Mouse (Mus musculus) spleen, postnatal 10 days (tissue): ENCODE results near the gene Zic1.

Experiments
- DNase-seq, 2 experiments: peaks; one replicate each; pipeline ENCODE4 v3.0.0; 2021 to 2022; ENCODE audit warnings: low spot score in 2 of 2

Zic1 gene

DNA sequence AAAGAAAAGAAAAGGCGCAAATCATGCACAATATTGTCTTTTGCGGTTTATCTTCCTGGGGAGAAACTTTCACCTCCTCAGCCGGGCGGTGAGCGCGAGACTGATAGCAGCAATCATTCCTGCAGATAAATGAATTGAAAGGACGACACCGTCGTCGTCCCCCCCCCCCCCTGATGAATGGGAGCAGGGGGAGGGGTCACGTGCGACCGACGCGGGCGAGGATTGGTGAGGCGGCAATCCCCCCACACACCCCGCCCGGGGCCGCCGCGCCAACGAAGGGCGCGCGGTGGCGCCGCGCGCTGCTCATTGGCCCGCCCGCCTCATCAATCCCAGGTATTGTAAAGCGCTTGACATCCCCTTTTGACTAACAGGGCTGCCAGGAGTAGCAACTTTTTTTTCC lies at the start of gene Zic1:
Zic1 (minus strand) TSS at position 147 of the 400 bp plus-strand sequence.
- no peak for DNase-seq

DNA sequence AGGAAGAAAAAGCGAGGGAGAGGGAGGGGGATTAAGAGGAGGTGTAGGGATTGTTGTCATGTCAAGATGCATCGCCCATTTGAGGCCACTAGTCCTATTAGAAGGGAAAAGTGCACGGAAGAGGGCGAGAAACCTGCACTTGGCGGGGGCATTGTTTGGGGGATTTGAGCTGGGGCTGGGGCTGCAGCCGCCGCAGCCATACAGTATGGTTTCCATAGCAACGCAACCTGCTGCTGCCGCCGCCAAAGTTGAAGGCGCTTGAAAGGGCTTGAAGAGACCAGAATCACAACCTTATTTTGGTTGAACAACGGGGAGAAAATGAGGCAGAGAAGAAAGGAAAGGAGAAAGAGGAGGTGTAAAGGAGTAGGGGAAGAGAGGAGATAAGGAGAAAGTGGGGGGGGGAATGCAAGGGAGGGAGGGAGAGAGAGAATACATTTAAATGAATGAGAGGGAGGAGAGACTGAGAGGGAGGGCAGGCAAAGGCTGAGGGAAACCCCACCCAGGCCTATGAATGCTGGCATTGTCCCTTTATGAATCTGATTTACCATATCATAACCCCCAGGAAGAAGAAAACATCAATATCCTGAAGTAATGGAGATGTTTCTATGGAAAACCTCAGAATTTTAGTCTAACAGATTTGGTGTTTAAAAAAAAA lies 48.5 kb upstream of the Zic1 start:
- no peak for DNase-seq

DNA sequence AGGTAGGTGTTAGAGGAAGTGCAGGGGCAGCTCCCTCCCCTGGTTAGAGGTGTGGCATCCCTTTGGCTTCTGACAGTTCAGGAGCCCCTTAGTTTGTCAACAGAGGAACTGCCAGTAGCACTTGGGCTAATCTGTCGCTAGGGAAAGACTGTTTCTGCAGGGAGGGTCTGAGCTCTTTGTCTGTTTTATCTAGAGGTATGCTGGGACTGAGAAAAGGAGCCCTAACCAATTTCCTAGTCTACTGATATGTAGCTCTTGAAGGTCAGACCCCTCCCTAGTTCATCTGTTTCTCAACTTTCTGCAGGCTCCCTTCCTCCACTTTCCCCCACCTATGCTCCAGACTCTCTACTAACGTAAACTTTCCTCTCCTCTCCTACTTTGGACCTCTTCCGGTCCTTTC lies 44.2 kb upstream of the Zic1 start:
- no peak for DNase-seq

DNA sequence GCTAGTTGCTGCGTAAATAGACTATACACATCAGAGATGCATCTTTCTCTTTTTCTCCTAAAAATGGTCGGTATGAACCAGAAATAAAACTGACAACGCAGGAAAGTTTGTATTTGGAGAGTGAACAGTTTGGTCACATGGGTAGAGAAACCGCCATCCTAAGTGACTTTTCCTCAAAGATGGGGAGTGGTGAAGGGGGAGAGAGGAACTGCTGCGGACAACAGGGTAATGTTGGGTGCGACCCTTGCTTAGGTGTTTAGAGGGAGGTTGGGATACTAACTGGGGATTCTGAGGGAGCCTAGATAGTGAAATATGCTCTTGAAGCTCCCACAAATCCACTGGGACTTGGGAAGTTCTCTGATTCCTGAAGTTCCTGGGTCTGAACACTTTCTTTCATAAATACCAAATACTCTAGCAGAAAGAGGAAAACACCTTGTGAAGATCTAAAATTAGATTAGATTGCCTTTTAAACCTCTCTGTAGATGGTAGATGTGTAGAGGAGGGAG lies 40.7 kb upstream of the Zic1 start:
- no peak for DNase-seq

DNA sequence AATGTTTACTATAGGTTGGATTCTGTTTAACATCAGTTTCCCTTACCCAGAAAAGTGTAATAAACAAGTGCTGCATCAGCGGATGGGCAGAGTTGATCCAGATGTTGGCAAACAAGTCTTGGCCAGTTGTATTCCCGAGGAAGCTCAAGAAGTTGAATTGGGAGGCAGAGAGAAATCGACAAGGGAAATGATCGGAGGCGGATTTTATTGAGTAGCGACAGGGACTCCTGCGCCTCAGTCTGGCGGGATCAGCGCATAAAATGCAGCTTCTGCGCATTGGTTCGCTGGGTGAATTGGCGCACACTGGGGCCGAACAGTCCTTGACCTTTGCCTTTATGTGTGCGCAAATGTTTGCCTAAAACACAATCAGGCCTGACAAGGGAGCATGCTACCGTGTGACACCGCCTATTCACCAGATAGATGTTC lies 40.2 kb upstream of the Zic1 start:
- no peak for DNase-seq

DNA sequence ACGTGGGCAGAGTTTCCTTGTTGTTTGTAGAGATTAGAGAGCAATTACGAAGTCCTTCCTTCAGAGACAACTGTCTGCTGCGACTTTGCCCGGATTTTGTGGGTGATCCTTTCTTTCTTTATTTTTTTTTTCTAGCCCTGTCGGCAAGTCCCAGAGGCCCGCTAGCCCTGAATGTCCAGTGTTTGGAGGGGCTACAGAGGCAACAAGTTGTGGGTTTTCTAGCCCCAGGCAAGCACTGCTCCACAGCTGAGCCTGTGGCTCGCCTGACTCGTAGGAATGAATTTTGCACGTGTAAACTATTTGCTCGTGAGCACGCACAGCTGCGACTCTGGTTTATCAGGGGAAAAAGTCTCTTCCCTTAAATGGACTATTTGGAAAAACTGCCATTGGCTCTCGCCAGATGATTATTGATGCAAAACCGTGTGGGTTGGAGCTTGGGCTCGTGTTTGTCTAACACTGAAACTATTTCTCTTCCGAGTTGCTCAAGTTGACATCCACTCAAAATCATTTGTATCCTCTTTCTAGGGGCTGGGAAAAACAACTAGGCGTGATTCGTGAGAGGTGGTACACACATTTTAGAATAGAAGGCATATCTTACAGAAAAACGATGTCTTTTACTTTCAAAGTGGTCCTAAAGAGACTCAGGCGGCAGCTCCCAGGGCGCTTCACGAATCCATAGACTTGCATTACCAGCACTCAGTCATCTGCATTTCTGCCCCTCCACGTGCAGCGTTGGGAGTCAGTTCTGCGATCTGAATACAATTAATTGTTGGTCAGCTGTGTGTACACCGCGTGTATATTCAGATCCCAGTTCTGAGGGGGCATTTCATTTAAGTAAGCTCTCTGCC lies 39.5 kb upstream of the Zic1 start:
- no peak for DNase-seq

DNA sequence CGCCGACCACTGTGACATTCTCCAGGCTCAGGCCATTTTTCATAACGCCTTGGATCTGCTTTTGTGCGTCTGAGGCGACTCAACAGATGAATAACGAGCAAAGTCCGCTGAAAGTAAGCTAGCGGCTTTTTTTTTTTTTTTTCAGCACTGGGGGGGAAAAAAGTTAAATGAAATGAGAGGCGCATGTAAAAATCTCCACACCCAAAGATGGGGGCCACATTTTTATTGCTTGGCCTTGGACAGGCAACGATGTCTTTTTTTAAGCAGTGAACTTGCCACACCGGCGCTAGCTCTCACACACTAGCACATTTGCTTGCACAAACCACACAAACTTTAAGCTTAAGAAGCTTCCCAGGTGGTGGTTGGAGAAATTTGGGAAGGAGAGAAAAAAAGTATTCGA lies 38.6 kb upstream of the Zic1 start:
- no peak for DNase-seq

DNA sequence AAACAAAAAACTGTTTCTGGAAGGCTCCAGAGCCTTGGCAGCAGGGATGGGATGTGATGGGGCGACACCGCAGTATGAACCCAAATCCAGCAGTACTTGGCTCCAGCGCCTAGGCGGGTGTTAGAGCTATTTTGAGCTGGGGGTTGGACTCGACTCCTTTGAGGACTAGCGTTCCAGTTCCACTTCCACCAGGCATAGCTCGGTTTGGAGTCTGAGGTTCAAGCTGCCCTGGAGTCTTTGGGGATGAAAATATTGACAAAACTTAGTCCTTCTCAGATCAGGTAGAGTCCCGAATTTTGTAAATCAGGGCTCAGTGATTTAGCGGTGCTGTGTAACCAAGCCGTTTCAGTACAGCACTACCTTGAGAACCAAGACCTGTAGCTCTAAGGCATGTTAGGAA lies 35.9 kb upstream of the Zic1 start:
- DNase-seq, result no peak

DNA sequence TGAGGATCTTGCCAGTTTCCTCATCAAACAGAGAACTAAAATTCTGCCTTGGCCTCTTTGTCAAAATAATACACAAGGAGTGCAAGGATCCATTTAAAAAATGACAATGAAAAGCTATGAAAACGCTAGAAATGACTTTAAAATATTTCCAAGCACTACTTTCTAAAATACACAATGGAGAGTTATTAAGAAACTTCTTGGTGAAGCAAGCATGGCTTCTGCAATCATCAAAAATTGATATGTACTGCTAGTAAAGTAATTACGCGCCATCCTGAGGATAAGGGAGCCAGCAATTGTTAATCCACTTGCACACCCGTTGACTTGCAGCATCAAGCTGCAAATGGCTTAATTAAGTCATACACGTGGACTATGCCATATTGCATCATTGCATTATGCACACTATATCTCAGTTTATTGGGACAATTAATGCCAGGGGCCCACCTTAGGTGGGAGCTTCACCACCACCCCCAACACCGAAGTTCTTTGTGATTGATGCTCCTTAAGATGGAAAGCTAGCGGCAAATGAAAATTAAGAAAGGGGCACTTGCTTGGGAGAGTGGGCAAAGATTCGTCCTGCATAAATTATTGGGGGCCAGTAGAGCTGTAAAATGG lies 35.0 kb upstream of the Zic1 start:
- DNase-seq, result no peak

DNA sequence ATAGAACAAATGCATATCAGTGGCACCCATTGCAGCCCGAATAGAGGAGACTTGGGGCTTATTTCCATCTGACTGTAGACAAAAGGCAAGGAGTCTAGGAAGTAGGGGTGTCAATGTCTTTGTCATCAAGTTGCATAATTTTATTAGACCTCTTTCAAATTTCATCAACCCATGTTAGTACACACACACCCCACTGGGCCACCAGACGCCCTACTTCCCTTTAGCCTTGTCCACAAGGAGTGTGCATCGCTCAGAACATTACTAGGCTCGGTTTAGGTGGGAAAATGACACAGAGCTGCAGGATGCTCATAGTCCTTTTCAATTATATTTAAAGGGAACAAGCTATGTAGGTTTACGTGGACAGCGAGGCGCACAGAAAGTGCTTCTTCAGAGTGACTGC lies 34.4 kb upstream of the Zic1 start:
- DNase-seq, result no peak

DNA sequence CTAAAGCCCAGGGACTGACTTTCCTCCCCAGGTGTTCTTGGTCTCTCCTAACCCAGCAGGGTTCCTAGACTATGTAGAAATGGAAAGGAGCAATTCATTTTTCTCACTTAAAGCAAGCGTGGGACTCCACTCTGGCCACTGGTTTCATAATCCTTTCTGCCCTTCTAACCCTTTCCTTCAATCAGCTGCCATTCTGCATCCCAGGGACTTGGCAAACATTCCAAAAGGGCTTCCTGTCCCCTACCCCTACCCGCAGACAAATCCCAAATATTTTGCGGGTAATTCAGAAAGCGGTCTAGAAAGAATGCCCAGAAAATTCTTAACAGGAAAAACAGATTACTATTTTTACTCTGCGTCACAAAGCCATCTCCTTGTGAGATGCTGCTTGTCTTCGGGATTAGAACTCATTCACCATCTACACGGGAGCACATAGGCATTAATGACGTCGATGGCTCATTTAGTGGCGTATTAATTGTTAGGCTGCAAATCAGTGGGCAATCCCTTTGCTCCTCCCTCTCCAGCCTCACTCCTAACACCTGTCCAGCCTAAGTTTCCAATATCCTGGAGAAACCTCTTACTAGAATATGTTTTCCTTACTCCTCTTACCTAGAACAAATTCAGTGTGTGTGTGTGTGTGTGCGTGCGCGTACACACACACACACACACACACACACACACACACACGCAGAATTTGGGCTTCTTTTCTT lies 29.6 kb upstream of the Zic1 start:
- DNase-seq, result no peak

DNA sequence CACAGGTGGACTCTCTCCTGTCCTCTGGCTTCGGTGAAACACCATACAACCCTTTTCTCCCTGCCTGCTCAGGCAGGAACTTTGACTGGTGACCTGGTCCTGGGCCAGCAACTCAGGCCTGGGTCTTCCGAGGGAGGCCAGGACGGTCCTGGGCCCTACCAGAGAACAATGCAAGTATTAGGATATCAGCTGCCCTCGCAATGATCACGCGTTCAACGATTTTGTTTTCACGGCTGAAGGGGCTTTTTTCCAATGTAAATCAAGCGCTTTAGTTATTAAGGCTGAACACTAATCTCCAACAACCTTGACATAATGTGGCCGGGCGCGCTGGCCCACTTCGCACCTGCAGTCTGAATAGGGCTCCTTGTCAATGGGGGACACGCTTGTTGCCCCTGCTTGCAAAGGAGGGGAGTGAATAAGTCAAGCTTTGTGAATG lies 28.6 kb upstream of the Zic1 start:
- DNase-seq, result no peak

DNA sequence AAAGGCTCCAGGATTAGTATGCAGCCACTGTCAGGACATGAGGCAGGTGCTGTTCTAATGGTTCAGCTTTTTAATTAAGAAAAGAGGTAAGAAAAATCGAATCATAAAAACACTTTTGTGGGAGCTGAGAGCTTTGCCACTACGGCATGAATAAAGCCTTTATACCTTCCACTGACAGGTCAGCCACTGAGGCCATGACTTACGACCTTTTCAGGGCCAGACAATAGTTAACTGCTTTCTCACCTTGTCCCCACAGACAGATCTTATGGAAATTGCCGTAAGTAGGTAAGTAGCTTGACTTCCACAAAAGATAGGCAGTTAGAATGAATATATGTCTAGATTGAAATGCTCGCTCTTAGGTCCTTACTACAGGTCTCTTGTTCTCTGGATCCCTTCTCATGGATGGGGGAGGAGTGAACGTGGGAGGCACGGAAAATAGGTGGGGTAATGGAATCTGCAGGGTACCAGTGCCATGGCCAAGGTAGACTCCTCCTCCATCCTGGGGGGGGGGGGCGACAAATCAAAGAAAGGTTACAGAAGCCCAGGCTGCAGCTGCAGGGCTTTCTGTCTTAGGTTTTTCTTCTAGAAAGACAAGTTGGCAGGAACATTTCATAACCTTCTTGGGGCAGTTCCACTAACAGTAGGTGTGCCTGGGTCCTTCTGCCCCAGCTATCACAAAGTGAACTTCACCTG lies 27.9 kb upstream of the Zic1 start:
- no peak for DNase-seq

DNA sequence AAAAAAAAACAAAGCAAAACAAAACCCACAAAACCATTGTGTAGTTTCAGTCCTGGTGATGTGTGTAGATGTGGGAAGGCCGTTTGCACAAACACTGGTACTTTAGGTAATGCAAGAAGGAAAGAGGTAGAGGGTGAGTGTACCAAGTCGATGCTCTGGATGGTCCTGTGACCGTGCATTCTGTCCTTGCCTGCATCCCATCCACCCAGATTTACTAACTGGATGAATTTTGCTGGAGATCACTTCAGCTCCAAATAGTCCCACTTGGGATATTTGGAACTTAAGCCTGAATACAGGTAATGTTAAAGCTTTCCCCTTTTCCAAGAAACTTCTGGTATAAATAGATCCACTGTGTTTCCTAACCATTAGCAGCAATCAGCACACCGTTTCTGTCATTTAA lies 22.6 kb upstream of the Zic1 start:
- DNase-seq, result no peak

DNA sequence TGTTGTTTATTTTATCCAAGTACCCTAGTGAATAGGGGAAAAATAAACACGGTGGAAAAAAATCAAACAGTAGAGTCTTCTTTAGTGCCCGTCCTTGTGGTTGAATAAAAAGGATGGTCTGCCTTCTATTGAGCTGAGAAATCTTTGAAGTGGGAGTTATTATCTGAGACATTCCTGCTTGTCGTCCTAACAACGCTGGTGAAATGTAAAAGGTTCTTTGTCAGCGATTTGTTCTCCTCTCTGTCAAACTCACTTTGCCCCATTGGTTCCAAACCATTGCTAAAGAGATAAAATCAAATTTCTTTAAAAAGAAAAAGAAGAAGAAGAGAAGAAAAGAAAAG lies 22.1 kb upstream of the Zic1 start:
- DNase-seq, result no peak

DNA sequence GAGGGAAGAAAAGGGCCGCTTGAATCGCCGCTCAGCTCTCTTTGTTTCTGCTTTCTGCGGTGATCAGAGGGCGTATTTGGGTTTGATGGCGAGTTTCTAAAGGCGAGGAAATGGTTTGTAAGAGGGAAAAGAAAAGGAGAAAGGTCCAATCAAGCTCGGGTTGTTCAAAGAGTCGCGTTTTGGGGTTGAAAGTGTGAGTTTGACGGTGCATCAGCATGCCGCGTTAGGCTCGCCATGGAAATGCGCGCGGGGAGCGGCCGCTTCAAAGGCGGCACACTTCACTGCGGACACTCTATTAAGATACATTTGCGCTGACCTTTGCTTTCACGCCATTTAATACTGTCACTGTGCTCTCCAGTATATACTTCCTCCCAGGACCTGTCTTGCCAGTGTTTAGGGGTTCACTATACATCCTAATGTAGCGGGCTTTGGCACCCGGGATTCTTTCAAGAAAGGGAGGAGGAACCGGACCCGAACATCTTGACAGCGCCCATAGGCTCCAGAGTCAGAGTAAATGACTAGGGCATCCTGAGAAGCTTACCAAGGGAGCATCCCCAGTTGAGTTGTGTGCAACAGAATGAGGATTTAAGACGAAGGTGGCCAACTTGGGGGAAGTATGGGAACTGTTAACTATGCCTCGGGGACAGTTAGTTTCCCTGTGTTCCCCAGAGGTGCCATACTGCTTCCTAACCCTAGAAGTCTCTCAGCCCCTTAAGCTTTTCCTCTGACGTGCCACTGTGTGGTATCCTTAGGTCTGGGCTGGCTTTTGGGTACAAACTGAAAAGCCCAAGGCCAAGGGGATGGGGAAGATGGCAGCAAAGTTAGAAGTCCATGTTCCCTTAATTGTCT lies 21.5 kb upstream of the Zic1 start:
- DNase-seq, result no peak

DNA sequence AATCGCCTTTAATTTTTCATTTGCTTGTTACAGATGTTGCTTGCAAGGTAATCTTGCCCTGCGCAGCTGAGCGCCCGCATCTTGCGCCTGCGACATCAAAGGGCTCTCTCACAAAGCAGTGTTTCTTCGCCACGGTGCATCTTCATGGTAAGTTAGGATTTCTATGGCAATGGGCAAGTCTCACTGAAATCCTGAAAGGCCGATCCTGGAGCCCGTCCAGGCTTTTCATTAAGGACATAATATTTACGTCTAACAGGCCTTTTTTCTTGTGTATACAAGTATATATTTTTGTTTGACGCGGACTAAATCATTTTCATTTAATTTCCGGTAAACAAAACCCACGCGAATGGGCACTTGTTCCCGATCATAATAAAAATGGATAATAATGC lies 20.9 kb upstream of the Zic1 start:
- DNase-seq, result no peak

DNA sequence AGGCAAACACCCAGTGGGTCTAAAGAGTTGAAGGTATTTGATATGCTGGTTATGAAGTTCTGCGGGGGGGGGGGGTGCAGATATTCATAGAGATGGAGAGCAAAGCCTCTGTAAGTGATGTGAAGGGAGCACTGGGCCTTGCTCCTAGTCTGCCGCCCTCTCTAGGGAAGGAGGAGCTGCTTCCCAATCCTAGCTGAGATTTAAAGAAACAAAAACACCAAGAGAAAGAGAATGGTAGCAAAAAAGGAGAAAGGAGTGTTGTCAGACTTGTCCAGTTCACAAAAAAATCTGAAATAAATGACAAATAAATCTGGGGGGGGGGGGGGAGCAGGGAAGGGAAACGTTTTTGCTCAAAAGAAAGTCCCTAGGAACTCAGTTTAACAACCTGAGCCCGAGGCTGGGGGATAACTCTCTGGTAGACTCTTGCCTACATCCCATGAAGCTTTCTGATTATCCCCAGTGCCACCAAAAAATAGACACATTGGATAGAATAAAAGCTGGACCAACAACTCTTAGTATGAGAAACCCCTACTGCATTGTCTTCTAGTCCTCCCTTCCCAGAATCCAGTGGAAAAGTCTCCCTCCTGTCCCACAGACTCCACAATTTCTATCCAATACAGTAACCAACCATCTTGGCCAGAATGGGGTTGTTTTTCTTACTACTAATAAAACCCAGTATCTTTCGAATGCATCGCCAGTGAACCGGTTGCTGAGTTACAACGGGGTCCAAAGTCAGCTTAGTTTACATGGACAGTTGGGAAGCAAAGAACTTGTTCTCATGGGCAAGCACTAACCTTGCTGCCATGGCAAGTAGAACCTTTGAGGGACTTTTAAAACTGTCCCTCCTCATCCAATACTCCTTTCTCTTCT lies 20.2 kb upstream of the Zic1 start:
- no peak for DNase-seq

DNA sequence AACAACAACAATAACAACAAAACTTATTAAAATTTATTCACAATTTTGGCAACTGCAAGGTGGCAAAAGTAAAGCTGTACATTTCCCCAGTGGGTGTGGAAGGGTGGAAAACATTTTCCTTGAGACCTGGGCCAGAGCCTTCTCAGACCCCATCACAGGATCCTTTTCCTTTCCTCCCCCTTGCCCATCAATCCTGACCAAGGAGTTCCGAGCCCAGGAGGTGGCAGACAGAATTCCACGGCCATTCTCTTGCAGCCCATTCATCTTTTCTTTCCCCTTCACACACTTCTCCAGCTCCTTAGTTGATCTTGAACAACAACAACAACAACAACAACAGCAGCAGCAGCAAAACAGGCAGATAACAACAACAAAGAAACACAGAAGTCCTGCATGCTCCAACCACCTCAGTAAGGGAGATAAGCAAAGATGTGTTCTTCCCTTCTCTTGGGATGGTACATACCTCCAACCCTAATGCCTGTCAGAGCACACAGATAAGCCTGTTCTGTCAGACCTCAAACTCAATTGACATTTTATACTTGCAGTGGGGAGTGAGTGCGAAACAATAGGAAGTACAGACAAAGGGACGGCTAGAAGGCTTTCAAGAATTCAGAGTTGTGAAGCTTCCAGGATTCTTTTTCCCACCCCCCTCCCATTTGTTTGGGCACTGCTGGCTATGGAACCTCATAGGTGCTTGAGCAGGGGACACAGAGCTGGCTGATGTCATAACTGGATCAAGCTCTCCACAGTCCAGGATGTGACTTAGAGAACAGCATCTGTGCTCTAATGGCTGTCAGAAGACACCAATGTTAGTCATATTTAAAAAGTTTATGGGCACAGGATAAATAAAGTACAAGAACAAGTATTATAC lies 19.3 kb upstream of the Zic1 start:
- no peak for DNase-seq
